Mouse (Mus musculus) adrenal gland, postnatal 4 days (tissue): Measurements from ENCODE around the gene Znrf3. TPM values are rescaled to one million over a fixed set of nuclear protein-coding genes. Genes with fewer than 3 reads are reported as not detected.

ENCODE experiments used
- DNase-seq, 2 experiments: peaks; one replicate each; pipeline ENCODE4 v3.0.0; 2021 to 2022; ENCODE audit warnings: low spot score in 2 of 2, mixed read lengths in 2 of 2
- total RNA-seq, 2 experiments: library from RNA; stranded (reverse); gene quantifications; 2 replicates each; pipeline ENCODE4 v1.2.3; 2021

Znrf3 gene
- total RNA-seq, 2 experiments from 2014 or later: 44.3 to 44.6 TPM

- DNase-seq: no peak
These were observed 200.6 kb downstream of the Znrf3 start for GRCm38 (mm10) chr11:5243812-5244748.

DNA sequence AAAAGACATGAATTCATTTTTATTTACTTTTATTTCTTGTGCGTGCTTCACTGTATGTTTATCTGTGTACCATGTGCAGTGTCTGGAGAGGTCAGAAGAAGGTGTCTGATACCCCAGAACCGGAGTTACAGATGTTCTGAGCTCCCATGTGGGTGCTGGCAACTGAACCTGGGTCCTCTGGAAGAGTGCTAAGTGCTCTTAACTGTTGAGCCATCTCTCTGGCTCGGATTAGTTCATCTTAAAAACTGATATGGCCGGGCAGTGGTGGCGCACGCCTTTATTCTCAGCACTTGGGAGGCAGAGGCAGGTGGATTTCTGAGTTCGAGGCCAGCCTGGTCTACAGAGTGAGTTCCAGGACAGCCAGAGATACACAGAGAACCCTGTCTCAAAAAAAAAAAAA, 201.4 kb downstream of the Znrf3 start:
- no peak for DNase-seq

GRCm38 (mm10) chr11:5242158-5242557, 202.5 kb downstream of the Znrf3 start:
- no peak for DNase-seq

- DNase-seq: no peak
These were observed 204.6 kb downstream of the Znrf3 start for GRCm38 (mm10) chr11:5239706-5240690.

Other genes starting within 250 kb of the Znrf3 start
- gene Kremen1, start 183.3 kb downstream of the Znrf3 start, total RNA-seq: 10 to 100 TPM; 26.9 to 27.2 TPM
- 100 to 1,000 TPM; 129 to 137 TPM for gene Xbp1, start 75.8 kb upstream of the Znrf3 start, total RNA-seq
- gene Ccdc117, start 97.3 kb upstream of the Znrf3 start, total RNA-seq: 10 to 100 TPM; 24.2 to 25.0 TPM
- not detected for gene Ankrd36, start 124.8 kb upstream of the Znrf3 start, total RNA-seq